Mouse (Mus musculus) myocyte (in vitro differentiated cells): ENCODE measurements around the gene Memo1. TPM values are rescaled to one million over a fixed set of nuclear protein-coding genes. Genes with fewer than 3 reads are reported as not detected.
"Not testable (repeated sequence)": the region's sequence is repeated elsewhere in the genome, so short reads cannot be mapped to it uniquely, and the experiment has no call there.

ENCODE experiments used
- H3K27me3 ChIP-seq: one replicate; pipeline ENCODE4 v1.6.1; 2011; ENCODE audit not compliant: control insufficient read depth, insufficient read depth, insufficient read length
- H3K36me3 ChIP-seq: one replicate; pipeline ENCODE4 v1.6.1; 2011; ENCODE audit not compliant: control insufficient read depth, insufficient read depth
- H3K4me2 ChIP-seq: one replicate; pipeline ENCODE4 v1.6.1; 2011; ENCODE audit warnings: low read depth, control low read depth
- H3K4me3 ChIP-seq: one replicate; pipeline ENCODE4 v1.5.1; 2011; ENCODE audit warnings: mild to moderate bottlenecking, control low read depth, moderate library complexity
- H3K79me2 ChIP-seq: one replicate; pipeline ENCODE4 v1.6.1; 2011; ENCODE audit not compliant: control insufficient read depth, insufficient read depth
- H3ac ChIP-seq: one replicate; pipeline ENCODE4 v1.6.1; 2011; ENCODE audit not compliant: control insufficient read depth, insufficient read length
- CEBPB ChIP-seq: IDR thresholded peaks from 2 replicates; pipeline ENCODE4 v1.6.1; 2011; ENCODE audit warnings: mild to moderate bottlenecking, moderate library complexity; ENCODE audit not compliant: poor library complexity, insufficient read depth, severe bottlenecking
- E2F4 ChIP-seq: IDR thresholded peaks from one replicate; pipeline ENCODE4 v1.6.1; 2011; ENCODE audit warnings: mild to moderate bottlenecking, control low read depth, moderate library complexity; ENCODE audit not compliant: insufficient read depth
- MAX ChIP-seq: IDR thresholded peaks from one replicate; pipeline ENCODE4 v1.6.1; 2011; ENCODE audit warnings: low read depth, mild to moderate bottlenecking, control low read depth
- MYOD1 ChIP-seq, 3 experiments: IDR thresholded peaks; one replicate each; pipeline ENCODE4 v1.6.1; 2011; ENCODE audit warnings: control low read depth in 2 of 3, low read depth in 2 of 3, mild to moderate bottlenecking in 2 of 3, moderate library complexity in 1 of 3; ENCODE audit not compliant: insufficient read length in 2 of 3, control insufficient read depth in 1 of 3
- MYOG ChIP-seq, 3 experiments: IDR thresholded peaks; one replicate each; pipeline ENCODE4 v1.6.1; 2011; ENCODE audit warnings: control low read depth in 2 of 3, low read depth in 2 of 3, mild to moderate bottlenecking in 2 of 3; ENCODE audit not compliant: insufficient read length in 2 of 3, control insufficient read depth in 1 of 3, insufficient read depth in 1 of 3
- POLR2A ChIP-seq: IDR thresholded peaks from one replicate; pipeline ENCODE4 v1.6.1; 2011; ENCODE audit warnings: low read depth, mild to moderate bottlenecking, control low read depth, moderate library complexity; ENCODE audit not compliant: insufficient read length
- POLR2AphosphoS2 ChIP-seq: IDR thresholded peaks from one replicate; pipeline ENCODE4 v1.6.1; 2011; ENCODE audit warnings: low read depth, control low read depth; ENCODE audit not compliant: insufficient read length
- REST ChIP-seq: IDR thresholded peaks from one replicate; pipeline ENCODE4 v1.6.1; 2011; ENCODE audit warnings: mild to moderate bottlenecking, control low read depth, moderate library complexity; ENCODE audit not compliant: insufficient read depth, insufficient read length
- SRF ChIP-seq: IDR thresholded peaks from one replicate; pipeline ENCODE4 v1.6.1; 2011; ENCODE audit warnings: low read depth; ENCODE audit not compliant: control insufficient read depth, insufficient read length
- TCF12 ChIP-seq: IDR thresholded peaks from one replicate; pipeline ENCODE4 v1.6.1; 2011; ENCODE audit warnings: mild to moderate bottlenecking, control low read depth; ENCODE audit not compliant: poor library complexity, insufficient read depth, severe bottlenecking
- TCF3 ChIP-seq: IDR thresholded peaks from one replicate; pipeline ENCODE4 v1.6.1; 2011; ENCODE audit warnings: low read depth, control low read depth; ENCODE audit not compliant: insufficient read length
- USF1 ChIP-seq: IDR thresholded peaks from one replicate; pipeline ENCODE4 v1.6.1; 2011; ENCODE audit warnings: low read depth, mild to moderate bottlenecking, control low read depth, moderate library complexity
- polyA plus RNA-seq: library from polyadenylated mRNA; unstranded; fragments of >200 nt; fragmentation: generic; extraction: Trizol; gene quantifications from one replicate; pipeline ENCODE4 v1.2.1, GENCODE M21; 2012; ENCODE audit warnings: missing spikeins

Memo1 gene
- polyA plus RNA-seq, 1 experiment = 71.2 TPM

GRCm38 (mm10) chr17:74217304-74217703 is 78.0 kb downstream of the Memo1 start:
- Histone ChIP-seq H3K79me2 (peaks cover 14% of the 10 kb centered on the region), H3K27me3 (no peaks in the 10 kb centered on the region), H3ac (no peak overlapping the region), H3K36me3 (peaks cover 22% of the 10 kb centered on the region), H3K4me2 (no peak overlapping the region), H3K4me3 (no peak overlapping the region)
- TF ChIP-seq TCF12 = no peak
- TF ChIP-seq USF1 = no peak
- TF ChIP-seq REST = no peak
- TF ChIP-seq SRF = no peak
- TF ChIP-seq POLR2AphosphoS2 = no peak
- no peak for TF ChIP-seq TCF3
- no peak for TF ChIP-seq CEBPB
- no peak for TF ChIP-seq MYOG (IDR thresholded peaks at IDR 0.05; ENCODE audit: control insufficient read depth in 1 of 3, insufficient read depth in 1 of 3, insufficient read length in 2 of 3, low read depth in 2 of 3)
- no peak for TF ChIP-seq E2F4
- no peak for TF ChIP-seq MAX
- TF ChIP-seq POLR2A = no peak
- TF ChIP-seq MYOD1 (IDR thresholded peaks at IDR 0.05; ENCODE audit: control insufficient read depth in 1 of 3, insufficient read length in 2 of 3, low read depth in 2 of 3) = no peak

- H3K27me3 ChIP-seq, H3K36me3 ChIP-seq, H3K79me2 ChIP-seq, H3K4me2 ChIP-seq, H3ac ChIP-seq, H3K4me3 ChIP-seq: not testable (repeated sequence)
Measured at GRCm38 (mm10) chr17:74212831-74213524, 82.3 kb downstream of the Memo1 start.

GRCm38 (mm10) chr17:74209143-74209908 is 86.0 kb downstream of the Memo1 start:
- H3K27me3 ChIP-seq = no peaks in the 10 kb centered on the region
- H3K4me3 ChIP-seq = no peak overlapping the region
- H3K36me3 ChIP-seq = peaks cover 9% of the 10 kb centered on the region
- H3K4me2 ChIP-seq = peak overlapping the region; percentile 57
- no peak overlapping the region for H3ac ChIP-seq
- TF ChIP-seq TCF3 = peak; percentile 59
- TF ChIP-seq MAX = no peak
- peak; percentile 93 to 97 (median 93) for TF ChIP-seq MYOG (IDR thresholded peaks at IDR 0.05; ENCODE audit: control insufficient read depth in 1 of 3, insufficient read depth in 1 of 3, insufficient read length in 2 of 3, low read depth in 2 of 3)
- TF ChIP-seq POLR2A = peak; percentile 66
- peak; percentile 73 for TF ChIP-seq TCF12
- TF ChIP-seq MYOD1 (IDR thresholded peaks at IDR 0.05; ENCODE audit: control insufficient read depth in 1 of 3, insufficient read length in 2 of 3, low read depth in 2 of 3) = peak; percentile 58 to 89 (median 87)
- TF ChIP-seq POLR2AphosphoS2 = peak; percentile 74
- TF ChIP-seq E2F4 = no peak
- TF ChIP-seq SRF = peak; percentile 6
- H3K79me2 ChIP-seq = peaks cover 8% of the 10 kb centered on the region

- Histone ChIP-seq H3K4me2 (peak overlapping the region; percentile 20), H3K79me2 (no peaks in the 10 kb centered on the region), H3K27me3 (no peaks in the 10 kb centered on the region), H3K36me3 (peaks cover 5% of the 10 kb centered on the region), H3K4me3 (no peak overlapping the region), H3ac (no peak overlapping the region)
- TF ChIP-seq E2F4 (no peak), REST (no peak), SRF (no peak), POLR2AphosphoS2 (no peak), USF1 (no peak), POLR2A (no peak), TCF3 (no peak), TCF12 (no peak), MYOG (IDR thresholded peaks at IDR 0.05; ENCODE audit: control insufficient read depth in 1 of 3, insufficient read depth in 1 of 3, insufficient read length in 2 of 3, low read depth in 2 of 3) (peak in 2 of 3 experiments; percentile 9 to 62), MYOD1 (IDR thresholded peaks at IDR 0.05; ENCODE audit: control insufficient read depth in 1 of 3, insufficient read length in 2 of 3, low read depth in 2 of 3) (peak in 1 of 3 experiments; percentile 58), MAX (no peak), CEBPB (no peak)
Measured at GRCm38 (mm10) chr17:74195943-74196342, 99.4 kb downstream of the Memo1 start.

- no peak overlapping the region for H3ac ChIP-seq
- H3K36me3 ChIP-seq = peaks cover 5% of the 10 kb centered on the region
- H3K79me2 ChIP-seq = no peaks in the 10 kb centered on the region
- no peak for TF ChIP-seq MYOG (IDR thresholded peaks at IDR 0.05; ENCODE audit: control insufficient read depth in 1 of 3, insufficient read depth in 1 of 3, insufficient read length in 2 of 3, low read depth in 2 of 3)
- TF ChIP-seq POLR2AphosphoS2 = no peak
- TF ChIP-seq MAX = no peak
- no peak for TF ChIP-seq CEBPB
- no peak for TF ChIP-seq TCF12
- TF ChIP-seq SRF = no peak
- no peak for TF ChIP-seq TCF3
- TF ChIP-seq POLR2A = no peak
- TF ChIP-seq MYOD1 (IDR thresholded peaks at IDR 0.05; ENCODE audit: control insufficient read depth in 1 of 3, insufficient read length in 2 of 3, low read depth in 2 of 3) = no peak
- no peak for TF ChIP-seq REST
- TF ChIP-seq USF1 = no peak
- no peak for TF ChIP-seq E2F4
- H3K4me3 ChIP-seq = no peak overlapping the region
- H3K4me2 ChIP-seq = no peak overlapping the region
- H3K27me3 ChIP-seq = no peaks in the 10 kb centered on the region
Measured at GRCm38 (mm10) chr17:74194755-74195154, 100.6 kb downstream of the Memo1 start.
